Mouse (Mus musculus) adrenal gland, postnatal 25 days (tissue): ENCODE measurements around the gene Ifna6. TPM values are rescaled to one million over a fixed set of nuclear protein-coding genes. Genes with fewer than 3 reads are reported as not detected.

Experiments
- DNase-seq: peaks from one replicate; pipeline ENCODE4 v3.0.0; 2021; ENCODE audit warnings: mixed read lengths
- total RNA-seq: library from RNA; stranded (reverse); gene quantifications from 2 replicates; pipeline ENCODE4 v1.2.3, GENCODE M21; 2021

Gene Ifna6
- total RNA-seq, 1 experiment from 2014 or later, result not detected

DNA sequence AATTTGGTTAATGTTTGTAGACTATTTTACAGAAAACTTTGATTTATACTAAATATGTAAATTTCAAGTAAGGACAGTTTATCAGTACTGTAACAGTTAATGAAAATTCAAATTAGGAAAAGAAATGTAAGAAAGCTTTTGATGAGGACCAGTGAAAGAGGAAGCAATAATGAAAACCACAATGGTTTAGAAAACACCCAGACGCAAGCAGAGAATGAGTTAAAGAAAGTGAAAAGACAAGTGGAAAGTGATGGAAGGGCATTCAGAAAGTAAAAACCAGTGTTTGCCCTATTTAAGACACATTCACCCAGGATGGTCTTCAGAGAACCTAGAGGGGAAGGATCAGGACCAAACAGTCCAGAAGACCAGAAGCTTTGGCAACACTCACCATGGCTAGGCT, 22.5 kb downstream of the Ifna6 start, which contains the start of gene Ifna1:
TSS of gene Ifna1 (plus strand) at position 390 of the 400 bp plus-strand sequence.
- DNase-seq, result no peak

DNA sequence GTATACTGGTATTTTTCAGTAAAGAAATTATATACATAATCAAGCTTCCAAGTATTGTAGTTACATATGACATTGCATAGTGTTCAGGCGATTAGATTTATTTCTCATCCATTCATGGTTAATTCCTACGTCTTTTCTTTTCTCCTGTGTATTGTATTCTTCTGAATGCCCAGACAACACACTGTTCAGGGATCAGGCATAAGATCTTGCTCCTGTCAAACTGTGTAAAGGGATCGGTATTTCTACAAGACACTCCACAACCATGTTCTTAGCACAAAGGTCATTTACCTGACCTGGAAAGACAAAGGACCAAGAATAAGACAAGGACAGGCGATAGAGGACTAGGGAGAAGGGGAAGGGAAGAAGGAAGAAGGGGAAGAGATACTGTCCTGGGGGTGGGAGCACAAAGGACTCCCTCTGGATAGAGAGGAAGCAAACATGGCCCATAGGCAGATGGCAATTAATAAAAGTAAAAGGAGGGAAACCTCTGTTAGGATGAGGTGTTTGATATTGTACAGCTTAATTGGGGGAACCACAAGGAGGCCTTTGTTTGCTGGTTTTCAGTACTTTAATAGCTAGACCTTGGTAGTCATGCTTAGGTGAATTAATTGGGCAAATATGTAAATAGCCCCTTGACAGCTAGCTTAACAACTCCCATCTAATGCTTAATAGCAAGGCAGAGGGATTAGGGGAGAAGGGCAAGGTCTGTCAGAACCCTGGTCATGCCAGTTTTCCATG, 24.0 kb downstream of the Ifna6 start:
- DNase-seq, result no peak

DNA sequence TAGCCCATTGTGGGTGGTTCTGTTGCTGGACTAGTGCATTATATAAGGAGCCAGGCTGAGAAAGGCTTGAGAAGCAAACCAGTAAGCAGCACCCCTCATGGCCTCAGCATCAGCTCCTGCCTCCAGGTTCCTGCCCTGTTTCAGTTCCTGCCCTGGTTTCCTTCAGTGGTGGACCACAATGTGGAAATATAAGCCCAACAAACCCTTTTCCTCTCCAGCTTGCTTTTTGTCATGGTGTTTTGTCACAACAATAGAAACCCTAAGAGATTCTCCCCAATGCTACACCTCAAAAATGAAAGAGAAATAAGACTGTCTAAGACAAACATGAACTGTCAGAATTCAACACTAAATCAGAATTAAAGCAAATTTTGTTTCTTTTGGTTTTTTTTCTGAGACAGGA, 32.0 kb downstream of the Ifna6 start:
- DNase-seq, result no peak

DNA sequence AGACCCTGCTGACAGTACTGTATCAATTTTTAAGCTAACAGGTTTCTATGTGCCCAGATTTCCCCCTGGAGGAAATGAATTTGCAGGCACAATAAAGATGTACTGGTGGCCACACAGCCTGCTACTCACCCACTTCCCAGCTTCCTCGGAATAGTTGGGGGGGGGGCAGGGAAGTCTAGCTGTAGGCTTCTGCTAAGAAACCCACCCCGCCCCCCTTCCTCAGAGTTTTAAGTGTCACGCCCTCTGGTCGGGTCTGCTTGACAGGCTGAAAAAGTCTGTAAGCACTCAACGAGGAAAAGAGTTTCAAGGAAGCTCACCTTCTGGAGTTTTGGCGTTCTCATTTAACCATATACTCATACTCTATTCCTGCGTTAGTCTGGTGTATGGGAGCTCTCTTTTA, 36.1 kb downstream of the Ifna6 start:
- no peak for DNase-seq

DNA sequence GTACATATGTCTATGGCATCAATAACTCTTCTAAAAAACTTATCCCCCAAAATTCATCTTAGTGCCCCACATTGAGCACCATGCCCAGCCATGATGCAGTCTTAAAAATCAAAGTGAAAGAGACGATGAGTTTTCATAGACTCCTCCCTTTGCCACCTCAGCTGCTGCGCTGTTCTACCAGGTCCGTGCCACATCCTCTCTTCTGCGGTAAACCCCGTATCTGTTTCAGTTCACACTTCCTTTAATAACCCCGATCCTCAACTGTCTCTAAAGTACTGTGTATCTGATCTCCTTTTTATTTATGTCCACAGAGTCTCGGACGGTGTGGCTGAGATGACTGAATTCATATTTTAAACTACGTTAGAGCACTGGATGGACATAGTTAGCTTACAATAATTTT, 37.4 kb downstream of the Ifna6 start:
- no peak for DNase-seq

DNA sequence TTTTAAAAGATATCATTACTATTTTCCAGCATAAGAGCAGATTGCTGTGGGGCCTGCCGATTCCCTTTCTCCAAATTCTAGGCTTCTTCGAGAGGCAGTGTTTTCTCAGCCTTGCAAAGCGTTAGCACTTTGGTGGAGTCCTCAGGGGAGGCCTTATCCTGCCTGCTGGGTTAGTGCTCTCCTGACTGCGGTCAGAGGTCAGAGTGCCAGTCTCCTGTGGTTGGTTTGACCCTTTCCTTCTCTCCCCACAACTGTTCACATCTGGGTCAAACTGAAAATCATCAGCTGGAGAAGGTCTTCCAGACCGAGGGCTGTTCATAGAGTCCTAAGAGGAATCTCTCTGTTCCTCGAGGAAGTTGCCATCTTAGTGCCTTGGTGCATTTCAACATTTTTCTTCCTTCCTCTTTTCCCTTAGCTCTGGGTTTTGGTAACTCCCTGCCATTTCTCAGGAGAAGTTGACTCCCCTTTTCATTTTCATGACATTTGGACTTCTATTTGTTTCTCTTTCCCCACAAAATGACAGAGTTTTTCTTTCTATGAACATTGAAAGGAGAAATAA, 37.9 kb downstream of the Ifna6 start:
- no peak for DNase-seq

DNA sequence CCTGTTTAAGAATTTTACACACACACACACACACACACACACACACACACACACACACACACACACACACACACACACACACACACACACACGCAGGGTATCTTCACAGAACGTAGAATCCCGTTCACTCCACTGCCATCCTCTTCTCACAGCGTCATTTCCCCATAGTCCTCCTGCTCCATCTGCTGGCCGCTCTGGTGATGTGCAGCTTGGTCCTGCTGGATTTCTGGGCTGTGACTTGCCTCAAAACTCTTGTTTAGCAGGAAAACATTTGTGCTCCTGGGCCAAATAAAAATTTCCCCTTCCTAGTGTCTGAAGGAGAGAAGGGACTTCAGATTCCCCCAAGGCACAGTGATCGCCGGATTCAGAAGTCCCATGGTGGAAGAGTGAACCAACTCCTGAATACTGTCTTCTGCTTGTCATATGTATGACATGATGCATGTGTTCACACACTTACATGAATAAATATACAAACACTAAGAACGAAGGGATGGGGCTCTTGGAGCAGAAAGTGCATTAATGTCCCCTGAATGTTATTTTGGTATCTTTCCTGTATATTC, 40.2 kb downstream of the Ifna6 start:
- DNase-seq, result peak; percentile 72

DNA sequence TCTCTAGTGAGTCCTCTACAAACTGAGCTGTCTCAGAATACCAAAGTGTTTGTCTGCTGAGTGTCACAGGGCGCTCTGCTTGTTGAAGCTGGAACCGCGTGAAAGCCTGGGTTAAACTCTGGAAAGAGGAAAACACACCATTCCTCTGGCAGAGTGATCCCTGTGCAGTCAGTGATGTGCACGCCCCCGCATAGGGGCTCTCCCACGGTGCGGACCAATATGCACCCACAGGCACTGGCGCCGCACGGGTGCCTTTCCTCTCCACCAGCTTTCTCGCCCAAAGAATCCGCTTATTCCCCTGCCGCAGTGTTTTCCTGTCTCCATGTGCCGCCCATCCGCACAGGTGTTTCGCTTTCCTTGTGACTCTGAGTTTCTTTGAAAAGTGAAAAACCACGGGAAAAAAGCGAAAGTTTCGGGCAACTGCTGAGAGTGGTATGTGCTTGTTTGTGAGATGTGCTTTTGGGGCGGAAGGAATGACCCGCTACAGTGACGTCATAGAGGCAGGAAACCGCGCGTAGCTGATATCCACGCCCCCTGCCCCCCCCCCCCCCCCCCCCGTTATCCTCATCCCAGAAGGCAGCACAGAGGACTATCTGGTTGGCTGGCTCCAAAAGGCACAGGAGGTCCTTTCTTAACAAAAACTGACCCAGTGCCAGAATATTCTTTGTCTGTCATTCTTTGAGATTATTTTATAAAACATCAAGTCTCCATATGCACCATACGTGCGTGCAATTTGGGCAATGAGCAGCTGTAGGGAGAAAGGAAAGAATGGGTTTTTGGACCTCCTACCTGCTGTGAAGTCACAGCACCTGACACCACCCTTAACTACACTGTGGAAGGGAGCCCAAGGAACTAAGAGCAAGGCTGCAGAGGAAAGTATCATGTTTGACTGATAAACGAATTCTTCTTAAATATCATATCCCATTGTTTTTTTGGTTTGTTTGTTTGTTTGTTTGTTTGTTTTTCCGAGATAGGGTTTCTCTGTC, 41.0 kb downstream of the Ifna6 start:
- DNase-seq, result peak; percentile 9

DNA sequence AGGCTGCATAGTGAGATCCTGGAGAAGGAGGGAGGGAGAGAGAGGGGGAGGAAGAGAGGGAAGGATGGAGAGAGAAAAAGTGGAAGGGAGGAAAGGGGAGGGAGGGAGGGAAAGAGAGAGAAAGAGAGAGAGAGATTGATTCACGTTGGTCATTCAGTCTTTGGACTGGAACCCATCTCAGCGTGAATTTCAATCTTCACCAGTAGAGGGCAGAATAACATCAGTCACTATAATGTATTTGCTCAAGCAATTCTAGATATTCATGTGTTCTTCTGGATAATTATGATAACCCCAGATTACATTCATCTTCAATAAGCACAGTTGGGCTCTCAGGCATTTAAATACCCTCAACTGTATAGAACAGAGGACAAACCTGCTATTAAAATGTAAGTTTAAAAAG, 45.5 kb downstream of the Ifna6 start:
- no peak for DNase-seq

DNA sequence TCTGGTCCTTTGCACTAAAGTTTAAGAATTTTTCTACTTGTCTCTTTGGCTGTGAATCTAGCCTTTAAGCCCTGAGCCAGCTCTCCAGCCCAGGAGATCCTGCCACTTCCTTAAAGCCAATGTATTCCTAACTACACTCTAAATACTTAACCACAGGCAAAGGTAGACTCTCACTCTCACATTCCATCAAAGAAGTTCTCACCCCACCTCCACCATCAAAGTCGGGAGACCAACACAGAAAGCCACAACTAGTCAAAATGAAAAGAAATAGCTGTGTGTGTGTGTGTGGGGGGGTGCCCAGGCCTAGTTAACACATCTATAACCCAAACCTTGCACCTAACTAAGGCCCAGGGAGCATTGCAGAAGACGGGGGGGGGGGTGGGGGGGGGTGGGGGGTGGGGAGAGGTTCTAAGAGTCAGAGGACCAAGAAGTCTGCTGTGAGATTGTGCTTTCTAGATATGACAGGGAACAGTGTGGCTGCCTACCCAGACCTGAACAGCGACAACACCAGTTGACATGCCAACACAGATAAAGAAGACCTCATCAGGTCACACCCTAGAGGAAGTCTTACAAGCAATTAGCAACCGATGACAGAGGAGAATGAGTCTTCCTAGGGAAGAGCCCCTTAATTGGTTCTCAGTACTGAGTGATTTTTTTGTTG, 48.3 kb downstream of the Ifna6 start:
- DNase-seq, result no peak

DNA sequence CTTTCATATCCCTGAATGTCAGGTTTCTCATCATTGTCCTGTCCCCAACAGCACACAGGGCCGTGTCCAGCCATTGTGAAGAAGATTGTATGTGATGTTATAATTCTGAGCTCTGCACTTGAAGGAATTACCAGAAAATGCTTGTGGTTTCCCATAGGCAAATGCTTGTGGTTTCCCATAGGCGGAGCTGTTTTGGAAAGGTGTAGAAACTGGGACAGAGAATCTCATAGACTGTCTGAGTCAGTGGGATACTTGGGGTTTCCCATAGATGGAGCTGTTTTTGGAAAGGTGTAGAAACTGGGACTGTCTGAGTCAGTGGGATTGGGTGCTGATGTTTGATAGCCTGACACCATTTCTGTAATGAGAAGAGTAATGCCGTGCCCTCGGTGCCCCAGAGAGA, 49.3 kb downstream of the Ifna6 start:
- no peak for DNase-seq

Other genes starting within 250 kb of the Ifna6 start
- gene Ifna9, start 235.0 kb upstream of the Ifna6 start, total RNA-seq, result not detected in 2 replicates
- not detected in 2 replicates for gene Ifna12, start 224.0 kb upstream of the Ifna6 start, total RNA-seq
- not detected in 2 replicates for gene C87499, start 193.0 kb upstream of the Ifna6 start, total RNA-seq
- not detected in 2 replicates for gene Ifna13, start 183.0 kb upstream of the Ifna6 start, total RNA-seq
- gene Ifna16, start 150.5 kb upstream of the Ifna6 start, total RNA-seq, result not detected in 2 replicates
- not detected in 2 replicates for gene Ifna2, start 143.5 kb upstream of the Ifna6 start, total RNA-seq
- gene Ifnab, start 136.1 kb upstream of the Ifna6 start, total RNA-seq, result not detected in 2 replicates
- 0.73 and 0.95 TPM in 2 replicates for gene Gm26566, start 105.6 kb upstream of the Ifna6 start, total RNA-seq
- 83.9 and 94.1 TPM in 2 replicates for gene Klhl9, start 105.0 kb upstream of the Ifna6 start, total RNA-seq
- gene Gm13271, start 72.5 kb upstream of the Ifna6 start, total RNA-seq, result not detected in 2 replicates
- not detected in 2 replicates for gene Gm13283, start 67.3 kb upstream of the Ifna6 start, total RNA-seq
- gene Gm13290, start 53.6 kb upstream of the Ifna6 start, total RNA-seq, result not detected in 2 replicates
- gene Gm13289, start 50.5 kb upstream of the Ifna6 start, total RNA-seq, result not detected in 2 replicates
- gene Gm13272, start 47.6 kb upstream of the Ifna6 start, total RNA-seq, result not detected in 2 replicates
- gene Ifnz, start 45.3 kb upstream of the Ifna6 start, total RNA-seq, result not detected in 2 replicates
- not detected in 2 replicates for gene Gm13276, start 41.7 kb upstream of the Ifna6 start, total RNA-seq
- gene Gm13277, start 38.8 kb upstream of the Ifna6 start, total RNA-seq, result not detected in 2 replicates
- not detected in 2 replicates for gene Gm13278, start 35.9 kb upstream of the Ifna6 start, total RNA-seq
- not detected in 2 replicates for gene Gm13275, start 32.9 kb upstream of the Ifna6 start, total RNA-seq
- gene Gm13279, start 30.0 kb upstream of the Ifna6 start, total RNA-seq, result not detected in 2 replicates
- gene Gm13285, start 27.8 kb upstream of the Ifna6 start, total RNA-seq, result 0.36 TPM in 1 of 2 replicates, not detected in the other
- gene Gm13287, start 24.2 kb upstream of the Ifna6 start, total RNA-seq, result not detected in 2 replicates
- gene Gm13288, start 21.9 kb upstream of the Ifna6 start, total RNA-seq, result not detected in 2 replicates
- not detected in 2 replicates for gene Ifna7, start 11.2 kb upstream of the Ifna6 start, total RNA-seq
- gene Ifna11, start 7.5 kb upstream of the Ifna6 start, total RNA-seq, result not detected in 2 replicates
- gene Ifna5, start 8.1 kb downstream of the Ifna6 start, total RNA-seq, result not detected in 2 replicates
- gene Ifna4, start 14.4 kb downstream of the Ifna6 start, total RNA-seq, result not detected in 2 replicates
- gene Ifna1, start 22.7 kb downstream of the Ifna6 start, total RNA-seq, result not detected in 2 replicates
- not detected in 2 replicates for gene Ifne, start 52.8 kb downstream of the Ifna6 start, total RNA-seq